8 mouse cellular contexts compared by ENCODE assay signal in the genomic region with DNA sequence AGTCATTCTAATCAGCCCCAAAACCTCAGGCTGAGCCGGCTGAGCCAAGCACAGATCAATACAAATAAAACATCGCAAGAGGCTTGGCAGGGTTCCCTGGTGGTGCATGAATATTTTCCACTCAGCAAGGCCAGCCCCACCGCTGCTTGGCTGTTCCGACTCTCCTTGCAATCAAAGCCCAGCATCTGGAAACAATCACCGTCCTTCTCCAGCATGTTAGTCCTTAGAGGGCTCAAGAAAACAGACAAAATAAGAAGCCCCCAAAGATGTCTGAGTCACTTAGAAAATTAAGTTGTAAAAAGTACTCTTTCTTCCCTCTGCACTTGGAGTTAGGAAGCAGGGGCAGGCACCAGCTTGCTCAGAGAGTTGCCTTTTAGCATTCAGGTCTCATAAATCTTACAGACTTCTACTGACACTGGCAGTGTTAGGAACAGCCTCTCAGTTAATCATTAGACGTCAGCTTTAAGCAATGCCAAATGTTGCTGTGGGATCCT. TPM values are rescaled to one million over a fixed set of nuclear protein-coding genes. Genes with fewer than 3 reads are reported as not detected.
DNase-seq lines count a peak whose midpoint lies in the region; ATAC-seq and TF ChIP-seq lines count a peak whose summit lies in the region.

No protein-coding gene starts in this region.

- TF ChIP-seq CTCF in midbrain, postnatal 0 days (IDR thresholded peaks at IDR 0.05), result no peak

- 0 out of 2 replicates have a peak overlapping the region, but pooled peaks have one; percentile 1 for H3K4me3 ChIP-seq in limb, embryonic 10.5 days
- no peak overlapping the region for H3K4me3 ChIP-seq in midbrain, postnatal 0 days (ENCODE audit: low read depth, low read length)

- H3K4me1 ChIP-seq in limb, embryonic 10.5 days, result peaks cover 49% of the 10 kb centered on the region
- H3K4me1 ChIP-seq in midbrain, postnatal 0 days (ENCODE audit: insufficient read depth, low read length), result no peaks in the 10 kb centered on the region

- DNase-seq in adrenal gland, postnatal 14 days, result peak; percentile 55
- peak; percentile 76 for DNase-seq in embryo, embryonic 9.5 days (ENCODE audit: extremely low spot score)
- peak; percentile 89 to 90 for DNase-seq in heart, adult 18-20 months
- peak; percentile 70 for DNase-seq in kidney, adult 18-20 months
- DNase-seq in limb, embryonic 10.5 days (ENCODE audit: low spot score), result peak; percentile 81
- peak; percentile 62 for DNase-seq in midbrain, postnatal 0 days (ENCODE audit: low spot score)
- peak; percentile 77 to 82 for DNase-seq in urinary bladder, postnatal 36 days (ENCODE audit: low spot score in 2 of 2)
- no peak for DNase-seq in retina, postnatal 1 day

- no peaks in the 10 kb centered on the region for H3K27me3 ChIP-seq in limb, embryonic 10.5 days (ENCODE audit: low read depth, poor library complexity, severe bottlenecking)
- no peaks in the 10 kb centered on the region for H3K27me3 ChIP-seq in midbrain, postnatal 0 days (ENCODE audit: insufficient read depth, low read length)

- no peaks in the 10 kb centered on the region for H3K36me3 ChIP-seq in limb, embryonic 10.5 days
- H3K36me3 ChIP-seq in midbrain, postnatal 0 days (ENCODE audit: insufficient read depth, low read length), result no peaks in the 10 kb centered on the region

- ATAC-seq in midbrain, postnatal 0 days (ENCODE audit: low FRiP score), result 0 out of 2 replicates have a peak, but pooled peaks have one; percentile 34

- no peak overlapping the region for H3K4me2 ChIP-seq in midbrain, postnatal 0 days (ENCODE audit: low read depth, low read length, poor library complexity, severe bottlenecking)

- H3K9ac ChIP-seq in midbrain, postnatal 0 days (replicated peaks; ENCODE audit: low read length, poor library complexity, severe bottlenecking), result no peak overlapping the region

- peak overlapping the region; percentile 61 for H3K27ac ChIP-seq in limb, embryonic 10.5 days
- no peak overlapping the region for H3K27ac ChIP-seq in midbrain, postnatal 0 days (ENCODE audit: low read depth, low read length)

- H3K9me3 ChIP-seq in limb, embryonic 10.5 days (replicated peaks), result no peaks in the 10 kb centered on the region
- no peaks in the 10 kb centered on the region for H3K9me3 ChIP-seq in midbrain, postnatal 0 days (ENCODE audit: low read length)

- 2% methylated on average over 6 of the region's 6 CpGs for WGBS in limb, embryonic 10.5 days
- WGBS in midbrain, postnatal 0 days, result 18% methylated on average over 6 of the region's 6 CpGs

RNA-seq across cellular contexts. Expression of gene Ptgfr, which starts 54.4 kb away (rescaled TPM):
- 0.15 and 0.71 TPM in 2 replicates for total RNA-seq in adrenal gland, postnatal 14 days (2021)
- 1 to 10 TPM; 3.7 to 4.2 TPM for total RNA-seq in heart, adult 18-20 months (2021)
- polyA plus RNA-seq in limb, embryonic 10.5 days (2016; fragmentation: Nextera tagmentation; extraction: Ambion mirVana), result 0.74 and 1.8 TPM in 2 replicates
- total RNA-seq in midbrain, postnatal 0 days (2014; rRNA removed), result 1.9 and 2.4 TPM in 2 replicates
- polyA plus RNA-seq in midbrain, postnatal 0 days (2015; fragmentation: Nextera tagmentation; extraction: Ambion mirVana), result 0.93 and 1.4 TPM in 2 replicates
